ENCODE assay signal across 8 mouse cellular contexts in the genomic region with DNA sequence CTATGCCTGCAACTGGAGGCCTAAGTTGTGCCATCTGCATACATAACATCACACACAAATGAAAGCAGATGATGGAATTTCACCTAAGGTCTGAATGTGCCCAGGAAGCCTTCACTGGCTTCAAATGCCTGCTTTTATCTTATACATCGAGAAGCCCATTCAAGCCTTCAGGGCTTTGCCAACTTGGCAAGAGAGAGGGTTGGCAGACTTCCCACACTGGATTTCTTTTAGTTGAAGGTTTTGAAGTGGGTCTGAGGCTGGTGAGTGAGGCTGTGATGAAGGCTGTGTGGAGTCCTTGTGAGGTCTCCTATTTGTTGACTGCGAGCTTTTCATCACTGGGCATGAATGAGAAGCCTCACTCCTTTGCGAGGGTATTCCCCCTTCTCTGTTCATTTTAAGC.
A peak's percentile ranks its signal among the peaks of the same experiment; 100 is the strongest.
DNase-seq lines count a peak whose midpoint lies in the region; ATAC-seq lines count a peak whose summit lies in the region.

No protein-coding gene starts in this region.

- peak; percentile 25 for DNase-seq in layer of hippocampus, adult 11-12 months (ENCODE audit: low spot score)
- DNase-seq in layer of hippocampus, adult 9-10 months (ENCODE audit: low spot score), result no peak
- DNase-seq in cerebellum, adult 11 months, result peak; percentile 25
- DNase-seq in frontal cortex, postnatal 36 days (ENCODE audit: low spot score in 2 of 2), result peak; percentile 55 to 64
- DNase-seq in left cerebral cortex, adult 9 months (ENCODE audit: low spot score in 2 of 2), result peak; percentile 1 to 51
- DNase-seq in ovary, postnatal 14 days (ENCODE audit: low spot score), result peak; percentile 57

- no peak for ATAC-seq in megakaryocyte progenitor cell, adult 5-6 weeks (replicated peaks; ENCODE audit: poor library complexity)
- ATAC-seq in inflammation-experienced regulatory T-cells, adult 6 months, result no peak
